Mouse (Mus musculus): ENCODE measurements around the gene Syt15.
"Not testable (repeated sequence)": the region's sequence is repeated elsewhere in the genome, so short reads cannot be mapped to it uniquely, and the experiment has no call there.

Gene Syt15

DNA sequence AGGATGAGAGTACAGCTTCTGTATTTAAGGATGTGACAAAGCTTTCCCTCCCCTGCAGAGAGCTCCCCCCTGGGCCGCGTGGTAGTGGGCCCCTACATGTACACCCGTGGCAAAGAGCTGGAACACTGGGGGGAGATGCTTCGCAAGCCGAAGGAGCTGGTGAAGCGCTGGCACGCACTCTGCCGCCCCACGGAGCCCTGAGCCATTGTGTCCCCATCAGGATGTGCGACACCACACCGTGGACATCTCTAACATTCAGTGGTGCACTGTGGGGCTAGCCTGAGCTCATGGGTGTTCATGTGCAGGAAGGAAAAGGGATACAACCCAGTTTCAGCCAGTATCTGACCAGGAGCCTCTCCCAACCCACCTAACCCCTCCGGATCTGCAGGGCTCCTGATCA is 8.6 kb downstream of the Syt15 start:
- no peak for DNase-seq (ENCODE audit: low read depth, low spot score)

GRCm38 (mm10) chr14:34228830-34229506 is 9.6 kb downstream of the Syt15 start:
- DNase-seq (ENCODE audit: low read depth, low spot score) = no peak

DNA sequence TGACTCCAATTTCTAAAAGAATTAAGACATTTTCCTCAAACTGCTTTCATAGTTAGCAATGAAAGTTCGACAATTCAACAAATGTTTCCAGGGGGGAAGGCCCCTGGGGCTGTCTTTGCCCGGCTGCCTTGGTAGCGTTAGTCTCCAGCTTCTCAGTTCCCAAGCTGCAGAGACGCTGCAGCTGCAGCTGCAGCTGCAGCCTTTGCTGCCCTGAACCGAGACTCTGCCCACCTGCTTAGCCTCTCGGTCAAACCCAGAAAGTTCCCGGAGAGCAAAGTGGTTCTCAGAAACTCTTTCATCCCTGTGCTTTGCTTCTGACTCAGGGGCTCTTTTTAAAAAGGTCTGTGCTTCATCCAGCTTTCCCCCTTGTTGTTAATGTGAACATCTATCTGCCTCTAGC is 12.9 kb downstream of the Syt15 start:
- DNase-seq (ENCODE audit: low read depth, low spot score) = peak; percentile 60

DNA sequence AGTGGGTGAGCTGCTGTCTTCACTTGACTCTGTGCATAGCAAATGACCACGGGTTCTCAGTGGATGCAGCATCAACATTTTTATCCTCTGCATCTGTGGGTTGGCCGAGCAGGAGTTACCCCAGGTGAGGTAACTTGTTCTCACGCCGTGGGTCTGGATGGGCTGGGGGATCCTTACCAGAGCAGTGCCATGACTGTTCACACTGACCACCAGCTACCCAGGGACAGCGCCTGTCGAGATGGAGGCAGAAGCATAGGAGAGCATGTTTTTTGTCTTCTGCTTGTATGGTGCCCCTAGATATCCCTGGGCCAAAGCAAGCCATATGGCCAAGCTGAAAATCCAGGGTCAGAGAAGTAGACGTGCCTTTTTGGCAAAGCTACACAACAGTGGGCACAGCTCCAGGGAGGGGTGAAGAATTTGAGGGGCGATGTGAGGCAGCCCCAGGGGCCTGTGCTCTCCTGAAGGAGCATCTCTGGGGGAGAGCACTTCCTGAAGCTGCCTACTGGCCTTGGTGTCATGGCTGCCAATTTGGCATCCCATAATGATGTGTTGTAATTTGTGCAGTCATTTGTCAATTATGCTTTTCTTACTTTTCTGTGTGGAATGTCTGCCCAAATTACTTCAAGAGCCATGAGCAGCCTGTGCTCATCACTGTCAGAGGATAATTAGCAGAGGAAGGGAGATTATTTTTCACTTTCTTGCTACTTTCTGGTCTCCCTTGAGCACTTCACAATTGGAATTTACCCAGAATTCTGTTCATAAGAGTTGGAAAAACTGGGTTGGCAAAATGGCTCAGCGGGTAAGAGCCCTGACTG is 13.7 kb downstream of the Syt15 start:
- no peak for DNase-seq (ENCODE audit: low read depth, low spot score)

- no peak for DNase-seq (ENCODE audit: low read depth, low spot score)
Observed at GRCm38 (mm10) chr14:34233846-34234245, 14.5 kb downstream of the Syt15 start.

- peak; percentile 63 for DNase-seq (ENCODE audit: low read depth, low spot score)
Observed at GRCm38 (mm10) chr14:34234630-34235380, 15.4 kb downstream of the Syt15 start.

DNA sequence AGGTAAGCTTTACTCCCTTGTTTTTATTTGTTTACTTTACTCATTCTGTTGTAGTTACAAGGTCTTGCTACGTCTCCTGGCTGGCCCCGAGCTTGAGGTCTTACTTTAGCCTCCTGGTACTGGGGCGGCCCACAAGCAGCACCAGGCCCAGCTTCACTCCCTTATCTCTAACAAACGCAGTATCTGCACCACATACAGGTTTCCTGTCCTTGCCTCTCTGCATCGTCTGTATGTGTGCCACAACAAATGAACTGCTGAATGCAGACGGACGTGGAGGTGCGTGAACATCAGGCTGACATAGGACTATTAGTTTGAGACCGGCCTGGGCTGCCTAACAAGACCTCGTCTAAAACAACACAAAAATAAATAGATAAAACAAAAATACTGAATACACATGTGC is 20.9 kb downstream of the Syt15 start:
- DNase-seq (ENCODE audit: low read depth, low spot score) = no peak

DNA sequence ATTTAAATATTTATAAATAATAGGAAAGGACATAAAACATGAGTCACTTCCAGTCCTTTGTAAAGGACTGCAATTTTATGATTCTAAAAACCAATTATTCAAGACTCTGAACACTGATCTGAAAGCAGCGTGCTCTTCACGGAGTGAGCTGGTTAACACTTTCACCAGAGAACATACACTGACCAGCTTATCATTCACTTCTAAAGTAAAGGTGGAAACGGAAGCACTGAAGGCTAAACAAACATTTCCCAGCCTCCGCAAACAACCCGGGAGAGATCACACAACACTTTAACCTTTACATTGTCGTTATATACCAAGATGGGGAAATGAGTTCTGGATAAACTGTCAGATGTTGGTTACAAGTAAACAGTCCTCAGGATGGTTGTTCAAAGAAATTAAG is 21.3 kb downstream of the Syt15 start:
- no peak for DNase-seq (ENCODE audit: low read depth, low spot score)

DNA sequence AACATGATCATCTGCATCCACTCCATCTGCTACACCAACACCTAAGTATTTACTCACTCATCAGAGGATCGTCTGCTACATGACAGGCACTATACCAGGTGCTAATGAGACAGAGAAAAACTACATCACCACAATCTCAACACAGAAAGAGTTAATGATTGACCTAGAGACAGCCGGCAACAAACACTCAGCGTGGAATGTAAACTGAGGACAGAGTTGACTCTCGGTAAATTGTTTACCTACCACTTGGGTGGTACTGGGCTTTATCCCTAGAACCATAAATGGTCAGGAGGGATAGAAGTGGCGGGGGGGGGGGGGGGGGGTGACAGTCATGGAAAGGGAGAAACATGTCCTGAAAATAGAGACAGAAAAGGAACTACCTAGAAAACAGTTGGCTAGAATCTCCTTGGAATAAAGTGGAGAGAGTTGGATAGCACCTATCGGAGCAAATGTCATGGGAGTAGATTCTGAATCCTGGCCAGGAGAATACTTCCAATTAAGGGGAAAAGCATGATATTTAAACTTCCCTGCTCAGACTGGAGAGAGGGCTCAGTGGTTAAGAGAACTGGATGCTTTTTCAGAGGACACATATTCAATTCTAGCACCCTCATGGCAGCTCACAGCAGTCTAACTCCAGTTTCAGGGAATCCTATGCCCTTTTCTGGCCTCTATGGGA is 33.2 kb downstream of the Syt15 start:
- DNase-seq (ENCODE audit: low read depth, low spot score) = no peak

DNA sequence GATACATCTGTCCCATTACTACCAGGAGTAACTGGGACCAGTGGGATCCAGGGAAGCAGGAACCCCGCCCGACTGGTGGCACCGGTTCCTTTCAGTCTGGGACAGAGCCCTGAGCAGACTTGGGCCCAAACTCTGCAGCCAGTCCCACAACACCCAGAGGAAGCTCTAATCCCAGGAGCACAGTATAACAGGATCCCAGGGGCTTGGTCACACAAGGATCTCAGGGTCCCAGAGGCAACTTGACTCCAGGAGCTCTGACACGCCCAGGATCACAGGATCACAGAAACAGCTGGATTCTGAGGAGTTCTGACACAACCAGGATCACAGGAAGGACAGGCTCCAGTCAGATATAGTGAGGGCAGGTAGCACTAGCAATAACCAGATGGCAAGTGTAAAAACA is 33.9 kb downstream of the Syt15 start:
- no peak for DNase-seq (ENCODE audit: low read depth, low spot score)

DNA sequence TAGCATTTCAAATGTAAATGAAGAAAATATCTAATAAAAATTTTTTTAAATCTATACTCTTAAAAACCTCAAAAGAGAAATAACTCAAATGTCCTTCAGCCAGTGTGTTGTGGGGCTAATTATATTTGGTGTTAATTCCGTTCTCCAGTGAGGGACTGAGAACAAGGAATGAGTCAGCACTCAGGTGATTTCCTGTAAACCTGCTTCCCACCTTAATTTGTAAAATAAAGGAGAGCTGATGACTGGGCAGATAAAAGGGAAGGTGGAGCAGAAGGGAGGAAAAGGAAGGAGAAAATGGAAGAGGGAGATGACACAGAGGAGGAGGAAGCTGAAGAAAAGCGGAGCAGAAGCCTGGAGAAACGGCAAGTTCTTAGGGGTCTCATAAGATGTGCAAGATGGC is 39.1 kb downstream of the Syt15 start:
- DNase-seq (ENCODE audit: low read depth, low spot score) = not testable (repeated sequence)

DNA sequence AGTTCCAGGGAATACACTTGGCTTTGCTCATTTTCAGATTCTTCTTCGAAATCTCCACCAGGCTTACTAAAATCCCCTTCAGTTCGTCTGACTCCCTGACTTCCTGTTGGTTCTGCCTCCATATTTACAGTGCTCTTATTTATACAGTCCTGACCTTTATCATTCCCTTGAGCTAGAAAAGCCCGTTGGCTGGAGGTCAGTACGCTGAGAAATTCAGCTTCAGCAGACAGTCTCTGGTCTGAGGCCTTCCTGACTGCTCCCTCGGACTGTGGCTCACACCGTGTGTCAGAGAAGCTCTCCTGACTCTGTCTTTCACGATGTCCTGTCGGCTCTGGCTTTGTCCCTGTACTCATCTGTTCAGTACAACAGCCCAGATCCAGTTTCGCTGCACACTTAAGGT is 48.7 kb downstream of the Syt15 start:
- DNase-seq (ENCODE audit: low read depth, low spot score) = no peak

- DNase-seq (ENCODE audit: low read depth, low spot score) = peak; percentile 45
Observed at GRCm38 (mm10) chr14:34273280-34273679, 53.9 kb downstream of the Syt15 start.

DNA sequence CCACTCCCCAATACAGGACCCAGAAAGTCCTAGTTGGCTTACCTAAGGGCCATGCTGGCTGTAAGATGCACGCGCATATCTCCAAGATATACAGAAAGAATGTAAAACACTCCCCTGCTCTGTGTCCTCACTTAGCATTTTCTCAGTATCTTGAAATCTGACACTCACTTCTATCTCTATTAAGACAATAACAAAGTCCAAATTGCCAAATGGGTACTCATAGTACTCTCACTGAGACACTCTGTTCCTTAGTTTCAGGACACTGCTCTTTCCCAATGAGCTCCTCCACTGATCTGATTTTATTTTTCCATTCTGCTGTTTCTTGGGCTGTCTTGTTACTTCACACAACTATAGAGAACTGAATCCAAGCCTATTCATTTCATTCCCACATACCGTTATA is 54.7 kb downstream of the Syt15 start:
- DNase-seq (ENCODE audit: low read depth, low spot score) = no peak

- no peak for DNase-seq (ENCODE audit: low read depth, low spot score)
Observed at GRCm38 (mm10) chr14:34275225-34275624, 55.8 kb downstream of the Syt15 start.

DNA sequence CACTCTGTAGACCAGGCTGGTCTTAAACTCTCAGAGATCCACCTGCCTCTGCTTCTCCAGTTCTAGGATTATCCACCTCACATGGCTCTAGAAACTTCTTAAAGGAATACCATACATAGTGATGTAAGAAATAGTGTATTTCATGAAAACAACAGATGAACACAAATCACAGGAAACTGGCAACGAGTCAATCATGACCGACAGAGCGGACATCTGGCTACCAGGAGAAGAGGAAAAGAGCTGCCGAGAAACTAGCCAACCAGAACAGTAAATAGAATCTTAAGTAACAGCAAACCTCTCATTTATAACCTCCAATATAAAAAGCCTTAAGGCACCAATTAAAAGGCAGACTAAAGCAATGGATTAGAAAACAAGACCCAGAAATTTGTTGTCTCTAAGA is 60.3 kb downstream of the Syt15 start:
- no peak for DNase-seq (ENCODE audit: low read depth, low spot score)
